Mouse (Mus musculus): ENCODE results near the gene Ak9.
"Not testable (repeated sequence)": the region's sequence is repeated elsewhere in the genome, so short reads cannot be mapped to it uniquely, and the experiment has no call there.

Gene Ak9

DNA sequence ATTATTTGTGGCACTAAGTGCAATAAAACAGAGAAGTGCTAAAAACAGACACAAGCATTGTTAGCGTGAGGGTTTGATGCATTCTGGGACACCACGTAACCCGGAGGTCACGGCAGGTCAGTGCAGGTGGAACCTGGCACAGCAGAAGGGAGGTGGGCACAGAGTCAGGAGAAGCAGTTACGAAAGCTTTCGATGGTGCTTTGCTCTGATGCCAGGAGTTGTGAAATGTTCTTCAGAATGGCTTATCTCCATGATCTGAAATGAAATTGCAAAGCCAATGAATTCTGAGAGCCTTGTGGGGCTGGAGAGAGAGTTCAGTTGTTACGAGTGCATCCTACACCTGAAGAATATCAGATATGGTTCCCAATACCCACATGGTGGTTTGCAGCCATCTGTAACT is 37.6 kb downstream of the Ak9 start:
- DNase-seq = no peak

DNA sequence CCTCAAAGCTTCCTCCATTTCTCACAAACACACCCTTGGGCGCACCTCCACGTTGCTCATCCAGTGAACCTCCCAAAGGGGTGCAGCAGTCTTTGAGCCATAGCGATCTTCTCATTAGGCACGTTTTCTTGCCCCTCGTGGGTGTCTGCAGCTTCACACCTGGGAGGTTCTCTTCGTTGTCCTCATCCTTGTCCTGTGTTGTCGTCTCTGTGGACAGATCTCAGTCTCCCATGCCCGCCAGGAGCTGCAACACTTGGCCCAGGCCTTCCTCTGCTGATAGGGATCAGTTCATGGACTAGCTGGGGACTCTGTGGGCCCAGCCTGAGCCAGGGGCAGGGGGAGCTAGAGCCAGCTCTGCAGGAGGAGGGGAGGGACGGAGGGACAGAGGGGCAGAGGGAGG is 61.3 kb downstream of the Ak9 start:
- DNase-seq = no peak

DNA sequence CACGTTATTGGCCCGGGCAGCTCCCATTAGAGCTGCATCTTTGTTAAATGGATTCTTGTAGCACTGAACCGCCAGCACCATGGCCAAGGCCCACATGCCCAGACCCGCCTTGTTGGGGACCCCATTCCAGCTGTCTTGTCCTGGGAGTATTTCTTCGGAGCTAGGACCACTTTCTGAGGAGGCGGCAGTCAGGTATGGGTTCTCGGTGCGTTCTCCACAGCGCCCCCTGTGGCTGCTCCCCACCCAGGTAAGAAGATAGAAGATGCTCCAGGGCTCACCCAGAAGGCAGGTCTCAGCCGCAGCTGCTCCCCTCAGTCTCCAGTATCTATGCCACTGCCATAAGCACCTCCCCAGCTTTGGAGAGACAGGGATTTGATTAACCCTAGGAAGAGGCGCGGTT is 76.7 kb downstream of the Ak9 start:
- DNase-seq = no peak

DNA sequence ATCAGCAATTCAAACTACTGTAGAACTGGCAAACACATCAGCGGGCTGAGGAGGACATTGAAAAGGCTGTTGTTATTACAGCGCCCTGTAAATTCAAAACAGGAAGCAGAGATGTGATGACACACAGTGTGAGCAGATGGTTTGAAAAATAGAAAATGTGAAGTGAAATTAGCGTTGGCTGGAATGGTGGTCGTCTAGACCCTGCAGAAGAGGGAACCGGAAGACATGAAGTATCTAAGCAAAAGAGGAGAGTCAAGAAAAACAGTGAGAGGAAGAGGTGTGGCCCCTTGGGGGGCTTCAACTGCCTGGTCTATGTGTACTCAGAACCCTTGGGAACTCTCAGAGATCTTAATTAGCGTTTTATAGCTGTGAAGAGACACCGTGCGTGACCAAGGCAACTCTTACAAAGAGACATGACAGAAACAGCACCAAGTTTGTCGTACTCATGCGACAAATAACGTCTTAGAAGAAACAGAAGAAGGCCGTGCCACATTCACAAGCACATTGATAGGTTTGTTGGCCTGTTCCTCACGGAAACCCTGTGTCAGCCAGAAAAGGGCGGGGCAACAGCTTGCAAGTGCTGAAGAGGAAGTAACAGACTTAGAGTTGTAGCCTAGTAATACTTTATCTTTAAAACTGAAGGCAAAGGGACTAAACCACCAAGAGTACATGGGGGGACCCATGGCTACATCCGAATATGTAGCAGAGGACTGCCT is 81.9 kb downstream of the Ak9 start:
- peak; percentile 24 to 51 for DNase-seq

DNA sequence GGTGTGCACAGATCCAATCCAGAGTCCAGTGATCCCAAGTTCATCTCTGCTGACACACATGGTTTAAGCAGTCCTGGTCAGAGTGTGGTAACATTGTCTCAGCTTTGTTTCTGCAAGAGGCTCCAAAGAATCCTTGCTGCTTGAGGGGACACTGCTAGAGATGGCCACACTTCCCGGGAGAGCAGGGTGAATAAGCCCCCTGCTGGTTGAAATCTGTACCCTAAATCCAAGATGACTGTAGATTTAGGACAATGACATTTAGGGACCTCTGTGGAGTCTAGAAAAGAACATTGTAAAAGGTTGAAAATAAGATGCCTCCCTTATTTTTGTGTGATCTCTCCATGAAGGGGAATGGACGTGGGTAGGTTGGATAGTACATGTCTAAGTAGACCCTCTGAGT is 89.8 kb downstream of the Ak9 start:
- no peak for DNase-seq

DNA sequence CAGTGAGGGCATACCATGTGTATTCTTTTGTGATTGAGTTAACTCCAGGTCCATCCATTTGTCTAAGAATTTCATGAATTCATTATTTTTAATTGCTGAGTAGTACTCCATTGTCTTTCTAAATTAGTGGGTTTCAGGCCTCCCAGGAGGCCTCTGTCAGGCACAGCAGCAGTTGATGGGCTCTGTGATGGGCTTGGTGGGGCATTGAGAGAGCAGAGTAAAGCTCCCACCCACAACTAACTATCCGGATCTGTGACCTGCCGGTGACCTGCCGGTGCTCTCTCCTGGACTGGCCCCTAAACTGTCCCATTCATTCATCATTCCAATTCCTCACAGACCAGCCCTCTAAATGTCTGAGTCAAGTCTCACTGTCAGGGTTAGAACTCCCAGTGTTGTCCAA is 97.3 kb downstream of the Ak9 start:
- no peak for DNase-seq

DNA sequence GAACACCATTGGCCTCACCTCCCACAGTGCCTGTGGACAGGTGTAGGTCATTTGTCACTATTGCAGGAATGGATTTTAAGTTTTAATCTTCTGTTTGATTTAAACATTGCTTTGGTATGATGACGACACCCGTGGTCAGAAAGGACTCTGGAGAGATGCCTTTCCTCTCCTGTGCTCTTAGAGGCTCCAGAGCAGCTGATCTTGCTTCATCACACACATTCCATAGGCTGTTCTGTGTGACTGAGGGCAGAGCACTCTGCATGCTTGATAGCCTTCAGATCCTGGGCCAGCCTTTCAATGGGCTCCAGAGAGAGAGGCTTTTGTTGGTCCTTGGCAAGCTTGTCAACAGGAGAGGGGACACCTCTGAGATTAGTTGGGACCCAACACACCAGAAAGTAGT is 99.6 kb downstream of the Ak9 start:
- no peak for DNase-seq

DNA sequence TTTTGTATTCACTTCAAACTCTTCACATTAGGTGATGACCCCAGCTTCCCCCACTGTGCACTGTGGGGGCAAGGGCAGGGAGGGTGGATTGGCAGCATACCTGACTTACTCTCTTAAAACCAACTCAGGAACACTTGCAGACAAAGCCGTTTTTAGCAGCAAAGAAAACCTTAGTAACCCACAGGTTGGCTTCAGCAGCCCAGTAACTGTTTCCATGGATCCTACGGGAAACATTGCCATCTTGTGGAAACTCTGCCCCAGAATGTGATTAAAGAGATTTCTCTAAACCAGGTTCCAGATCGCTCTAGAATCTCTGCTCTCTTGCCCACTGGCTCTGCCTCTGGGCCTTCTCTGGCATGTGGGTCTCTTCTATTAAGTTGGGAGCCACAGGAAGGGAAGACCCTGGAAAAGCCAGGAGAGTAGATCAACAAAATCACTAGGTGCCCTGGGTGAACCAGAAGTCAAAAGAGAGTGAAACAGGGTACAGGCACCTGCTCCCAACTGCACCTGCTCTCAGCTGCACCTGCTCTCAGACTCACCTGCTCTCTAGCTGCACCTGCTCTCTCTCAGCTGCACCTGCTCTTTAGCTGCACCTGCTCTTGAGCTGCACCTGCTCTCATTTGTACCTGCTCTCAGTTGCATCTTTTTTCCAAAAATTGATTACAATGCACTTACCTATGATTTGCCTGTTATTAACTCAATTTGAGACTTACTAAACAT is 100.3 kb downstream of the Ak9 start:
- no peak for DNase-seq

DNA sequence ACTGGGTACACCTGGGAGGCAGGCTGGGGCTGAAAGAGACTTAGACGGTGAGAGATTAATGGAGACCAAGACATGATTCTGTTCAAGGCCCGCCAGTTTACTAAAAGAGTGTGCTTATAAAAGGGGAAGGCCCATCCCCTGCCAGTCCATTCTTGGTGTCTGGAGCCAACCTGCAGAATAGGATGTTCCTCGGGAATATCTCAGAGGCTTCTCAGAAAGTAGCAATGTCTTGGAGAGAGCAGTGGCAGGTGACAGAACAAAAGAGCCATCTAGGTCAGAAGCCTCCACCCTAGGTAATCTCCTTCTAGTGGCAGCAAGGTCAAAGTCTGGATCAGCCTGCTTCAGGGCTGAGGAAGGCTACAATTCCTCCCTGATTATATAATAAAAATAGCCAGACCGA is 106.4 kb downstream of the Ak9 start:
- not testable (repeated sequence) for DNase-seq

DNA sequence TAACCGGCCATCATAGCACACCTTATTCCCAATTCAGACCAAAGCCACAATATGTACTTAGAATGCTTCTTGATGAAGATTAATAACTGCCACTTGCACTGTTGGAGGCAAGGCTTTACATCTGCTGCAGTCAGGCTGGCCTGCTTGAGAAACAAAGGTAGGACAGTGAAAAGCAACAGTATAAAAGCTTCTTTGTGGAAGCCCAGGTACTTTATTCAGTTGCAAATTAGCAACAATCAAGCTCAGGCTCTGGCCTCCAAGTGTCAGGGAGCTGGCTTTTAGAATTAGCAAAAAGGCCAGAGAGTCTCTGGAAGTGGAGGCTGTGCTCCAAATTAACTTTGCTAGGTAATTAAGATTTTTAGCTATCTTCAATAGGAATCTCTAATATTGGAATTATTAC is 107.0 kb downstream of the Ak9 start:
- not testable (repeated sequence) for DNase-seq

DNA sequence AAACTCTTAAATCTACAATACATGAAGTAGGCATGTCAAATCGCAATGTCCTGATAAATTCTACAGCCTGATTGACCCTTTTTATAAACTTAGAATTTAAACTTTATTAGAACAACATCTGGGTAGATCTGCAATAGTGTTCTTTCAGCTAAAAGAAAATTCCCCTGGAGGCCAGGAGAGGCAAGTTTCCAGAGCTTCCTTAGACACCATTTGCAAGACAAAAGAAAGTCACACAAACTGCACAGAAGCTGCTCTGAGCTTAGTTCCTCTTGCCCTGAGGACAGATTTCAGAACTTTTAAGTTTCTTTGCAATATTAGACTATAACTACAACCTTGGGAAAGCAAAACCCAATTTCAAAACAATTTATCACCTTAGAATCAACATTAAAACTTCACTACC is 109.7 kb downstream of the Ak9 start:
- not testable (repeated sequence) for DNase-seq

DNA sequence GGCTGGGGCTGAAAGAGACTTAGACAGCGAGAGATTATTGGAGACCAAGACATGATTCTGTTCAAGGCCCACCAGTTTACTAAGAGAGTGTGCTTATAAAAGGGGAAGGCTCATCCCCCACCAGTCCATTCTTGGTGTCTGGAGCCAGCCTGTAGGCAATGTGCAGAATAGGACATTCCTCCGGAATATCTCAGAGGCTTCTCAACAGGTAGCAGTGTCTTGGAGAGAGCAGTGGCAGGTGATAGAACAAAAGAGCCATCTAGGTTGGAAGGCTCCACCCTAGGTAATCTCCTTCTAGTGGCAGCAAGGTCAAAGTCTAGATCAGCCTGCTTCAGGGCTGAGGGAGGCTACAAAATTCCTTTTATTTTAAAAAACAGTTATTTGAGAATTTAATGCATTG is 111.6 kb downstream of the Ak9 start:
- not testable (repeated sequence) for DNase-seq

DNA sequence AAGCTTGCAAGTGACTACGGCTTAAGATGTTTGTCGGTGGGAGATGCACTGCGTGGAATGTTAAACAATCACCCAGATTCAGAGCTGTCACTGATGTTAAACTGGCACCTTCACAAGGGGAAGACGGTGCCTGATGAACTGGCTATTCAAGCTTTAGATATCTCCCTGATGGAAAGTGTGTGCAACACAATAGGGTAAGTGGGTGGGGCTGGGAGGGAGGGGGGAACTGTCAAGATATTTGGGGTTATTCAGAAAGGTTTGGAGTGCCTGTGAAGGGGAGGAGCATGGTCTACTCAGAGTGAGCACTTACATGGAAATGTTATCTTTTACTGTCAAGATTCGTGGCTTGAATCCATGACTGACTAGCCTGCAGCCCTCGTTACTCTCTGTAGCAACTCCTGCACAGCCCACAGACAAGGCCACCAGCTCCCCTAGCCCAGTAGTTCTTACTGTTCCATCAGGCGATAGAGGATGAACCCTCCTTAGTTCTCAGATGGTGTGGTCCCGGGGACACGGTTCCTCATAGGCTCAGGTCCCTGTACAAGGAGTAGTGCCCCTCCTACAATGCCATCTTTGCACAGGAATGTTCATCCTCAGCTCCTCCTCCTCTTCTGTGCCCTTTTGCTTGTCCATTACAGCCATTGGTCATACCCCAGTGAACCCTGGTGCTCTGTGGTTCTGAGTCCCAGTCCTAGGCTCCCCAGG is 116.9 kb downstream of the Ak9 start:
- no peak for DNase-seq

DNA sequence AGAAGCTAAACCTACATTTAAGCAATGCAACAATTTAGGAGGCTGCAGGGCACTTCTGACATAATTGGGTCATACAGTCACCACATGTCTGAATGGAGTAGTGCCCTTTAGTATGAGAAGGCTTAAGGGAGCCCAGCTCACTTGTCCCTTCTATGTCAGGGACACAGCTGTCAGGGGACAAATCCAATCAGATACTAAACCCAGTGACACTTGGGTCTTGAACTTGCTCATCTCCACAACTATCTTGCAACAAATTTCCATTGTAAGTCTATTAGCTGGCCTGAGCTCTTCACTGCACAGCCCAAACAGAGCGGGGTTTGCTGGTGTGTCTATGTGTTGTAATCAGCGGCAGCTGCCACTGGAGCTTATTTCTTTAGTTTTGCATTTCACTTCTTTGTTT is 119.9 kb downstream of the Ak9 start:
- no peak for DNase-seq

DNA sequence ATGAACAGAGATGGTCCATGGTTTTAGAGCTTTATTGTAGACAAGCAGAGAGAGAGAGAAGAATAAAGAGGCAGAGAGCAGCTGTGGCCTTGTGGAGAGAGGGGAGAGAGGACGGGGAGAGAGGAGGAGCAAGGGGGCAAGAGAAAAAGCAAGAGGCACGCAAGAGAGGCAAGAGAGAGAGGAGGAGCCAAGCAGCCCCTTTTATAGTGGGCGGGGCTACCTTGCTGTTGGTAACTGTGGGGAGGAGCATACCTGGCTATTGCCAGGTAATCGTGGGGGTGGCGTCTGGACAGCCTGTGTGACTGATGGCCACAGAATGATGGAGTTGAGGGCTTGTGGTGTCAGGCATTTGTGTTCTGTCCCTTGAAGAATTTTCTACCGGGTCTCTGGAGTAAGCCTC is 122.6 kb downstream of the Ak9 start:
- no peak for DNase-seq

DNA sequence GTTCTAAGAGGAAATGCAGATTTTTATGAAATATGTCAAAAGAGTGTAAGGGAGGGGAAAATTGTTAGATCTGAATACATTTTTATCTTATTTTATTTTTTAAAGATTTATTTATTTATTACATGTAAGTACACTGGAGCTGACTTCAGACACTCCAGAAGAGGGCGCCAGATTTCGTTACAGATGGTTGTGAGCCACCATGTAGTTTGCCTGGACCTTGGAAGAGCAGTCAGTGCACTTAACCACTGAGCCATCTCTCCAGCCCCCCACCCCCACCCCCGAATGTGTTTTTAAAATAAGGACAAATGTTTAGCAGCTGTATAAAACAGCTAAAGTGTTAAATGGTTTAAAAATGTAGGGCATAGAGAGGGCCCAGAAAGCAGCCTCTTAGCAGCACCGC is 130.8 kb downstream of the Ak9 start:
- peak; percentile 26 to 32 for DNase-seq

DNA sequence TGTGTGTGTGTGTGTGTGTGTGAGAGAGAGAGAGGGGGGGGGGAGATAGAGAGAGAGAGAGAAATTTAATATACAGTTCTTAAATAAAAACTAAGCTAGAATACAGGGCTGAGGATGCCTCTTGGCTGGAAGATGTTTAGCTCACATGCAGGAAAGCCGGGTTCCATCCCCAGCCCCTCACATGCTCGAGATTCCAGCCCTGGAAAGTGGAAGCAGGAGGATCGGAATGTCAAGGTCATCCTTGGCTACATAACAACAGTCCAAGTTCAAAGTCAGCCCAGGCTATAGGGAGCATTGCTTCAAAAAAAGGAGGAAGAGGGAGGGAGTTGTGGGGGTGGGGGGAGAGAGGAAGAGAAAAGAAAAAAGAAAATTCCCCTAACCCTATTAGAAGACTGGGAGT is 131.4 kb downstream of the Ak9 start:
- DNase-seq = no peak

DNA sequence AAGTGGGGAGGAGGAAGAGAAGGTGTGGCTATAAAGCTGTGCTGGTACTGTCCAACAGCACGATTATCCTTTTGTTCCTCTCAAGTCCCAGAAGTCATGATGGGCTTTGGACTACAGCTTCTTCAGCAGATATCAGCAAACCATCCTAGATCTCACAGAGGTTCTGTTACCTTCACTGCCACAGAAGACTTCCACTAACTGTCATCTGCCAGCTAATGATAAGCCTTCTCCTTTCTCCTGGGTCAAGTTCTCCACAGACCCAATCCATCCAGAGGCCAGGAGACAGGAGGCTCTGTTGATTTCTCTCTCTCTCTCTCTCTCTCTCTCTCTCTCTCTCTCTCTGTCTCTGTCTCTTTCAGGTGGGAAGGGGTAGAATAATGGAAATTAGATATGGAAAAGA is 144.4 kb downstream of the Ak9 start:
- no peak for DNase-seq

DNA sequence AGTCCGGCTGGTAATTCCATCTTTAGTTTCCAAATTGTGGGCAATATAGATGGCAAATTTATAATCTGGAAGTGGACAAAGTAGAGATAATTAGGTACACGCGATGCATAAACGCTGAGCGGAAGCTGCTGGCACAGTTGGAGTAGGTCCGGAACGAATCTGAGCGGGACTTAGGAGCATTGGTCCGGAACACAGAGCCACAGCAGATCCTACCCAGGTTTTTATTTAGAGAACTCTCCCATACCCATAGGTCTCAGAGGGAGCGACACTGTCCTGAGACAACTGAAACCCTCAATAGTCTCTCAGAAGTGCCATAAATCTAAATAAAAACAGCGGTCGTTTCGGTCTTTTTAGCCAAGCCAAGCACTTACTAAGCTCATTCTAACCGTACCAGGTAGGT is 145.9 kb downstream of the Ak9 start:
- DNase-seq = peak in 1 of 2 experiments; percentile 14

DNA sequence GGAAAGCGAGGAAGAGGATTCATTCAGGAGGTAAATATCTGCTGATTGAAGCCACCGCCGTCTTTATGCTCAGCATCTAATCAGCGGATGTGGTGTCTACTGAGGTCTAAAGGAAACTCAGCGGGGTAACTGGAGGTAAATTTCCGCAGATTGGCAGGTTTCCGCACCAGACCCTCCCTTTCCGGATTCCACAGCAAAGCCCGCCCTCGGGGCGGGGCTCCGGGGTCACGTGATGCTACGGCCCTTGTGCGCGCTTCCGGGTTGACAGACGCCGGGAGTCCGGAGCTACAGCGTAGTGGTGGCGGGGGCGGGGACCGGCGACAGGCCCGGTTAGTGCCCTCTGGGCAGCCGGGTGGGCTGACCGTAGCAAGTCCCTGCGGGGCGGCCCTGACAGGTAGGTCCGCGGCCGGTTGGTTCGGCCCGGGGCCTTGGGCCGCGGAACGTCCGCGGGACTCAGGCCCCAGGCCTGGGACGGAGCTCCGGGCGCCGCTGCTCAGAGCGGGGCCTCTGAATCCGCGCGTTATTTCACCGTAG is 146.4 kb downstream of the Ak9 start, which contains the start of gene Zbtb24:
Gene Zbtb24 (plus strand): TSS at position 247 of the 534 bp plus-strand sequence.
- DNase-seq = peak; percentile 89 to 94

DNA sequence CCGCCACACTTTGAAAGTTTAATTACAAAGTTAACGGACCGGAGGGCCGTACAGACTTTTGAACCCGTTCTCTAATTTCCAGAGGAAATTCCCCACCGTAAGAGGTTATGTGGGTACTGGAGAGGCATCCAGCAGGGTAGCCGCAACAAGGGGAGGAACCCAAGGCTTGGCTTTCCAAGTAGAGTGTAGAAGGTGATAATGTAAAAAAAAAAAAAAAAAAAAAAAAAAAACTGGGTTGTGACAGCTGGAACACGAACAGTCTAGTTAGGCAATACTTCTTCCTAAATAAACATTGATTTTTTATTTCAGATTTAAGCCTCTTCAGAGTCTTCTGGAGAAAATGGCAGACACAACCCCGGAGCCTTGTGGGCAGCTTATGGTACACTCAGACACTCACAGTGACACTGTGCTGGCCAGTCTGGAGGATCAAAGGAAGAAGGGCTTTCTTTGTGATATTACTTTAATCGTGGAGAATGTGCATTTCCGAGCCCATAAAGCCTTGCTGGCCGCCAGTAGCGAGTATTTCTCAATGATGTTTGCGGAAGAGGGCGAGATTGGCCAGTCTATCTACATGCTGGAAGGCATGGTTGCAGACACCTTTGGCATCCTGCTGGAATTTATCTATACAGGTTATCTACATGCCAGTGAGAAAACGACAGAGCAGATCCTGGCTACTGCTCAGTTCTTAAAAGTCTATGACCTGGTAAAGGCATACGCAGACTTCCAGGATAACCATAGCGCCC is 147.2 kb downstream of the Ak9 start:
- no peak for DNase-seq

DNA sequence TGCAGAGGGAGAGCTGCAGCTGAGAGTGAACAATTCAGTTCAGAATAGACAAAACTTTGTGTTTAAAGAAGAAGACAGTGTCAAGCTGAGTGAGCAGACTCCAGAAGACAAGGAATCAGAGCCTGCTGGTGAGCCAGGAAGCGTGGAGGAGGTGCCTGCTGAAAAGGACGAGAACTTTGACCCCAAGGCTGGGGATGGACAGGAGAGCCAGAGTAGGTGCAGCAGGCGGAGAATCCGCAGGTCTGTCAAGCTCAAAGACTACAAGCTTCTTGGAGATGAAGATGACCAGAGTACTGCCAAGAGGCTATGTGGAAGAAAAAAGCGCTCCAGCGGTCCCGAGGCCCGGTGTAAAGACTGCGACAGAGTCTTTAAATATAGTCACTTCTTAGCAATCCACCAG is 147.9 kb downstream of the Ak9 start:
- DNase-seq = no peak

DNA sequence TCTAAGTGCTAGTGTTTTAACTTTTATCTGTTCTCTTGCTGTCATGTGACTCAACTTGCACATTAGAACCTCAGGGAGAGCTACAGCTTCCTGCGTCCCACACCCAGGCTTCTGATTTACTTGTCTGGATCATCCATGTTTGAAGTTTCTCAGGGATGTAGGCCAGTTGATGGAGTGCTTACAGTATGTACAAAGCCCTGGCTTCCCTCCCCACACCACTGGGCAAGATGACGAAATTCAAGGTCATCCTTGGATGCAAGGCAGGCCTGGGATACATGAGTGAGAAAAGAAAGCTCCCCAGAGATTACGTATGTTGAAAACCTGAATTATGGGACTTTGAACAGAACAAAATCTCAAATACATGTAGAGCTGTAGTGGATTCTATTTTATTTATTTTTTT is 149.0 kb downstream of the Ak9 start:
- DNase-seq = no peak
